Mouse (Mus musculus): ENCODE measurements around the gene Gstt4. TPM values are rescaled to one million over a fixed set of nuclear protein-coding genes. Genes with fewer than 3 reads are reported as not detected.
A peak's percentile ranks its signal among the peaks of the same experiment; 100 is the strongest.

Gene Gstt4
- polyA plus RNA-seq, 1 experiment, result not detected

GRCm38 (mm10) chr10:75829529-75830274 is 7.4 kb upstream of the Gstt4 start:
- no peak overlapping the region for H3K4me3 ChIP-seq (ENCODE audit: low read depth, low read length)
- no peak overlapping the region for H3K27ac ChIP-seq (ENCODE audit: insufficient read depth, low read depth, low read length)
- WGBS, result 86% methylated on average over 2 of the region's 2 CpGs
- H3K36me3 ChIP-seq (ENCODE audit: control insufficient read depth, insufficient read depth, low read length), result no peaks in the 10 kb centered on the region
- peaks cover 11% of the 10 kb centered on the region; the same call in 1 of the 2 replicates for H3K4me1 ChIP-seq (ENCODE audit: control insufficient read depth, insufficient read depth, insufficient read length, low read length)
- no peak for TF ChIP-seq POLR2A (IDR thresholded peaks at IDR 0.05; ENCODE audit: low read depth, low read length)
- TF ChIP-seq CTCF (IDR thresholded peaks at IDR 0.05; ENCODE audit: extremely low read depth, insufficient read length, insufficient replicate concordance, low read depth, low read length), result no peak
- no peaks in the 10 kb centered on the region for H3K27me3 ChIP-seq (ENCODE audit: control insufficient read depth, insufficient read depth, low read length)

- no peak overlapping the region for H3K4me3 ChIP-seq (ENCODE audit: low read depth, low read length)
- no peaks in the 10 kb centered on the region for H3K27me3 ChIP-seq (ENCODE audit: control insufficient read depth, insufficient read depth, low read length)
- H3K36me3 ChIP-seq (ENCODE audit: control insufficient read depth, insufficient read depth, low read length), result no peaks in the 10 kb centered on the region
- H3K4me1 ChIP-seq (ENCODE audit: control insufficient read depth, insufficient read depth, insufficient read length, low read length), result peaks cover 11% of the 10 kb centered on the region; the same call in 1 of the 2 replicates
- no peak overlapping the region for H3K27ac ChIP-seq (ENCODE audit: insufficient read depth, low read depth, low read length)
- TF ChIP-seq POLR2A (IDR thresholded peaks at IDR 0.05; ENCODE audit: low read depth, low read length) (no peak), CTCF (IDR thresholded peaks at IDR 0.05; ENCODE audit: extremely low read depth, insufficient read length, insufficient replicate concordance, low read depth, low read length) (no peak)
Measured at GRCm38 (mm10) chr10:75828500-75828931, 6.2 kb upstream of the Gstt4 start.

- H3K27me3 ChIP-seq (ENCODE audit: control insufficient read depth, insufficient read depth, low read length), result no peaks in the 10 kb centered on the region
- no peak overlapping the region for H3K4me3 ChIP-seq (ENCODE audit: low read depth, low read length)
- no peak for TF ChIP-seq CTCF (IDR thresholded peaks at IDR 0.05; ENCODE audit: extremely low read depth, insufficient read length, insufficient replicate concordance, low read depth, low read length)
- TF ChIP-seq POLR2A (IDR thresholded peaks at IDR 0.05; ENCODE audit: low read depth, low read length), result no peak
- H3K4me1 ChIP-seq (ENCODE audit: control insufficient read depth, insufficient read depth, insufficient read length, low read length), result peaks cover 9% of the 10 kb centered on the region; the same call in 1 of the 2 replicates
- no peaks in the 10 kb centered on the region for H3K36me3 ChIP-seq (ENCODE audit: control insufficient read depth, insufficient read depth, low read length)
- 0 out of 2 replicates have a peak overlapping the region, but pooled peaks have one; percentile 7 for H3K27ac ChIP-seq (ENCODE audit: insufficient read depth, low read depth, low read length)
- WGBS, result 84% methylated on average over 4 of the region's 4 CpGs
Measured at GRCm38 (mm10) chr10:75827668-75828360, 5.5 kb upstream of the Gstt4 start.

DNA sequence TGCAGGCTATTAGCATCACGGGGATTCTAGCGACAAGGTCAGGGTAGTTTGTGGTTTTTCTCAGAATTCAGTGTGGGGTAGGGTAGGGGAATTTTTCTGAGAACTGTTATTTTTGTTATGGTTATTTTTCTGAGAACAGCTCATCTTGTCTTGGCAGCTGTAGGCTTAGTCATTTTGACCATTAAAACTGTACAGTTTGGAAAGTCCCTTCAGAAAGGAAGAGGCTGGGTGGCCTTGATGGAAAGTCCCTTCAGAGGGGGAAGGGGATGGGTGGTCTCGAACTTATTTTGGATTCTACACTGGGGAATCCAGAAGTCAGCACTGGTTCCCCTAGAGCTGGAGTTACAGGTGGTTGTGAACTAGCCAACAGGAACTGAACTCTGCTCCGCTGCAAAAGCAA is 2.2 kb upstream of the Gstt4 start:
- TF ChIP-seq CTCF (IDR thresholded peaks at IDR 0.05; ENCODE audit: extremely low read depth, insufficient read length, insufficient replicate concordance, low read depth, low read length), result no peak
- TF ChIP-seq POLR2A (IDR thresholded peaks at IDR 0.05; ENCODE audit: low read depth, low read length), result no peak
- H3K4me1 ChIP-seq (ENCODE audit: control insufficient read depth, insufficient read depth, insufficient read length, low read length), result peaks cover 4% of the 10 kb centered on the region; the same call in 1 of the 2 replicates
- H3K27me3 ChIP-seq (ENCODE audit: control insufficient read depth, insufficient read depth, low read length), result no peaks in the 10 kb centered on the region
- no peaks in the 10 kb centered on the region for H3K36me3 ChIP-seq (ENCODE audit: control insufficient read depth, insufficient read depth, low read length)
- no peak overlapping the region for H3K27ac ChIP-seq (ENCODE audit: insufficient read depth, low read depth, low read length)
- H3K4me3 ChIP-seq (ENCODE audit: low read depth, low read length), result no peak overlapping the region
- 64% methylated on average over 4 of the region's 4 CpGs for WGBS

DNA sequence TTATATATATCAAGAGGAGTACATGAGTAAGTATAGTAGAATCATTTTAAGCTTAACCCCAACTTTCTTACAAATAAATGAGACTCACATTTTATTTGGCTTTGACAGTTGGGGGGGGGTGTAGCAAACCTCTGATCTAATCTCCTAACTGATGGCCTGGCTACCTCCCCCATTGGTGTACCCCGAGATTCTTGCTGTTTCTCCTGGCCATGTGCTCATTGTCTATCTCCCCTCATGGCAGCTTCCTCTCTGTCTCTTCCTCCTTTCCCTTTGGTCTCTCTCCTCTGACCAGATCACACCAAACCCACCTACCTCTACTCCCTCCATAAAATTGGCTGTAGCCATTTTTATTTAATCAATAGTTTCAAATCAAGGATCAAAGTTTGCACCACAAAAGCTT is 1.4 kb upstream of the Gstt4 start:
- WGBS, result 89% methylated on average over 1 of the region's 1 CpGs
- no peak overlapping the region for H3K4me3 ChIP-seq (ENCODE audit: low read depth, low read length)
- H3K27me3 ChIP-seq (ENCODE audit: control insufficient read depth, insufficient read depth, low read length), result no peaks in the 10 kb centered on the region
- no peak overlapping the region for H3K27ac ChIP-seq (ENCODE audit: insufficient read depth, low read depth, low read length)
- TF ChIP-seq POLR2A (IDR thresholded peaks at IDR 0.05; ENCODE audit: low read depth, low read length) (no peak), CTCF (IDR thresholded peaks at IDR 0.05; ENCODE audit: extremely low read depth, insufficient read length, insufficient replicate concordance, low read depth, low read length) (no peak)
- H3K4me1 ChIP-seq (ENCODE audit: control insufficient read depth, insufficient read depth, insufficient read length, low read length), result peaks cover 4% of the 10 kb centered on the region; the same call in 1 of the 2 replicates
- no peaks in the 10 kb centered on the region for H3K36me3 ChIP-seq (ENCODE audit: control insufficient read depth, insufficient read depth, low read length)

- Histone ChIP-seq H3K4me1 (ENCODE audit: control insufficient read depth, insufficient read depth, insufficient read length, low read length) (no peaks in the 10 kb centered on the region), H3K36me3 (ENCODE audit: control insufficient read depth, insufficient read depth, low read length) (no peaks in the 10 kb centered on the region), H3K27me3 (ENCODE audit: control insufficient read depth, insufficient read depth, low read length) (no peaks in the 10 kb centered on the region), H3K4me3 (ENCODE audit: low read depth, low read length) (no peak overlapping the region), H3K27ac (ENCODE audit: insufficient read depth, low read depth, low read length) (no peak overlapping the region)
- TF ChIP-seq POLR2A (IDR thresholded peaks at IDR 0.05; ENCODE audit: low read depth, low read length) (no peak), CTCF (IDR thresholded peaks at IDR 0.05; ENCODE audit: extremely low read depth, insufficient read length, insufficient replicate concordance, low read depth, low read length) (no peak)
- 88% methylated on average over 5 of the region's 5 CpGs for WGBS
Measured at GRCm38 (mm10) chr10:75819882-75820281, 2.5 kb downstream of the Gstt4 start.

- Histone ChIP-seq H3K4me3 (ENCODE audit: low read depth, low read length) (no peak overlapping the region), H3K27ac (ENCODE audit: insufficient read depth, low read depth, low read length) (no peak overlapping the region), H3K36me3 (ENCODE audit: control insufficient read depth, insufficient read depth, low read length) (no peaks in the 10 kb centered on the region), H3K27me3 (ENCODE audit: control insufficient read depth, insufficient read depth, low read length) (no peaks in the 10 kb centered on the region), H3K4me1 (ENCODE audit: control insufficient read depth, insufficient read depth, insufficient read length, low read length) (no peaks in the 10 kb centered on the region)
- 58% methylated on average over 10 of the region's 10 CpGs for WGBS
- TF ChIP-seq POLR2A (IDR thresholded peaks at IDR 0.05; ENCODE audit: low read depth, low read length), result no peak
- TF ChIP-seq CTCF (IDR thresholded peaks at IDR 0.05; ENCODE audit: extremely low read depth, insufficient read length, insufficient replicate concordance, low read depth, low read length), result peak; percentile 34; the same call in 1 of the 2 replicates
Measured at GRCm38 (mm10) chr10:75818641-75819040, 3.7 kb downstream of the Gstt4 start.

Measured in small intestine, adult 2 months (tissue).